Mouse (Mus musculus) testis, adult 2 months (tissue): ENCODE results near the gene Grin2a.

Experiments
- CTCF ChIP-seq: fragments of 200-500 bp; IDR thresholded peaks from 2 replicates; pipeline ENCODE4 v1.5.1; 2012; ENCODE audit warnings: low read depth, mild to moderate bottlenecking, inconsistent platforms, low read length, moderate library complexity; ENCODE audit not compliant: control insufficient read depth, insufficient read depth, insufficient replicate concordance
- POLR2A ChIP-seq: fragments of 200-500 bp; IDR thresholded peaks from 2 replicates; pipeline ENCODE4 v1.6.1; 2012; ENCODE audit warnings: low read depth, mild to moderate bottlenecking, inconsistent platforms, low read length, moderate library complexity; ENCODE audit not compliant: control insufficient read depth

DNA sequence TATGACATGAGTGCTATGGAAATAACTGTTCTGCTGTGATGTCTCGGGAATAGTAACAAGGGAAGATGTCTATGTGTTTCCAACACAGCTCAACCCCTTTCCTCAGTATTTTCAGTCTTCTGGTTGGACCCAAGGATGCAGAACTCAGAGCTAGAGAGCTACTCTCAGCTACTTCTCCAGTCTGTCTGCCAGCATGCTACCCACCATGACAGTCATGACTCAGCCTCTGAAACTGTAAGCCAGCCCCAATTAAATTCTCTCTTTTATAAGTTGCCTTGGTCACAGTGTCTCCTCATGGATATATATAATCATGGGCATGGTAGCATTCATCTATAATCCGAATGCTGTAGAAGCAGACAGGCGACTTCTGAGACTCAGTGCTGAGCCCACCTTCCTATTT, 47.9 kb downstream of the Grin2a start:
- no peak for TF ChIP-seq POLR2A
- no peak for TF ChIP-seq CTCF
